Mouse (Mus musculus) embryonic facial prominence, embryonic 11.5 days (tissue): ENCODE results near the gene Sct. TPM values are rescaled to one million over a fixed set of nuclear protein-coding genes. Genes with fewer than 3 reads are reported as not detected.
A peak's percentile ranks its signal among the peaks of the same experiment; 100 is the strongest.

Experiments
- ATAC-seq: fragments of 200-750 bp; cut with Nextera tagmentation; replicated peaks from 2 replicates; pipeline ENCODE4 v1.8.0; 2017; ENCODE audit warnings: low read depth; ENCODE audit not compliant: insufficient number of reproducible peaks, low FRiP score, low TSS enrichment
- DNase-seq: peaks from one replicate; pipeline ENCODE4 v3.0.0-alpha.2; 2015; ENCODE audit warnings: low spot score
- H3K27ac ChIP-seq: fragments of 300-500 bp; sonication (generic); replicated peaks from 2 replicates; pipeline ENCODE4 v1.5.1; 2014; ENCODE audit warnings: mild to moderate bottlenecking, low read depth, low read length, control low read depth
- H3K27me3 ChIP-seq: fragments of 300-500 bp; sonication (generic); 2 replicates; pipeline ENCODE4 v1.6.1; 2014; ENCODE audit warnings: mild to moderate bottlenecking, low read length, moderate library complexity, mixed read lengths; ENCODE audit not compliant: control insufficient read depth, insufficient read depth
- H3K36me3 ChIP-seq: fragments of 300-500 bp; sonication (generic); replicated peaks from 2 replicates; pipeline ENCODE4 v1.6.1; 2014; ENCODE audit warnings: low read depth, mild to moderate bottlenecking, low read length, moderate library complexity, mixed read lengths; ENCODE audit not compliant: control insufficient read depth, insufficient read depth
- H3K4me1 ChIP-seq: fragments of 300-500 bp; sonication (generic); 2 replicates; pipeline ENCODE4 v1.6.1; 2014; ENCODE audit warnings: low read length, mixed read lengths; ENCODE audit not compliant: control insufficient read depth, insufficient read depth
- H3K4me2 ChIP-seq: fragments of 300-500 bp; sonication (generic); 2 replicates; pipeline ENCODE4 v1.6.1; 2014; ENCODE audit warnings: low read depth, mild to moderate bottlenecking, control low read depth, low read length, moderate library complexity
- H3K4me3 ChIP-seq: fragments of 300-500 bp; sonication (generic); 2 replicates; pipeline ENCODE4 v1.5.1; 2014; ENCODE audit warnings: low read depth, low read length, control low read depth
- H3K9ac ChIP-seq: fragments of 300-500 bp; sonication (generic); replicated peaks from 2 replicates; pipeline ENCODE4 v1.6.1; 2014; ENCODE audit warnings: mild to moderate bottlenecking, control low read depth, low read length
- H3K9me3 ChIP-seq: fragments of 300-500 bp; sonication (generic); replicated peaks from 2 replicates; pipeline ENCODE4 v1.6.1; 2016; ENCODE audit warnings: mild to moderate bottlenecking, low read length, inconsistent platforms, mixed read lengths; ENCODE audit not compliant: control insufficient read depth
- WGBS: fragments of 180-500 bp; shearing (Covaris S2); extraction: QIAGEN DNeasy Blood & Tissue Kit; methylation state at CpG from one replicate; pipeline ENCODE4 v1.1.7; 2014; 5-methylcytosine and 5-hydroxymethylcytosine counted together
- polyA plus RNA-seq: library from polyadenylated mRNA; unstranded; fragments of >200 nt; fragmentation: Nextera tagmentation; extraction: Ambion mirVana; gene quantifications from 2 replicates; pipeline ENCODE4 v1.2.1, GENCODE M21; 2014

The Sct gene
- polyA plus RNA-seq, 1 experiment from 2014 or later = 4.5 TPM

DNA sequence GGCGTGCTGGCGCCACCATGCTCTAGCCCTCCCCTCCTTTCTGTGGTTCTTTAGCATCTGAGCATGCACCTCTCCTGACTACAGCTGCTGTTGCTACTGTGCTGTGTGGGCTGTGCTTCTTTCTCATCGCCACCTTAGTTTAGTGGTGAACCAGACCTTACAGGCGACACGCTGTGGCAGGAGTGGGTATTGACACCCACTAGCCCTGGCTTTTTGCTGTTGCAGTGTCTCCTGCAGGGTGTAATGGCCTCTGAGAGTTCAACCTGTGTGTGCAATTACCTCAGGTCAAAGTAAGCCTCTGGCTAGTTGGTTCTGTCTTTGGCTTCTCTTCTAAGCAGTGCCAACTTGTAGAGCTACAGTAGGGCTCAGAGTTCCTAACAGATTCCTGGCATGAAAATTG lies 37.0 kb upstream of the Sct start:
- Histone ChIP-seq H3K9ac (no peak overlapping the region), H3K27me3 (no peaks in the 10 kb centered on the region), H3K4me3 (no peak overlapping the region), H3K4me1 (no peaks in the 10 kb centered on the region), H3K27ac (no peak overlapping the region), H3K36me3 (peaks cover 21% of the 10 kb centered on the region), H3K4me2 (no peak overlapping the region), H3K9me3 (no peaks in the 10 kb centered on the region)
- ATAC-seq (peak; percentile 44; the same call in 1 of the 2 replicates), DNase-seq (peak; percentile 49)
- WGBS = 81% methylated on average over 5 of the region's 5 CpGs

GRCm38 (mm10) chr7:141315076-141315475 lies 36.1 kb upstream of the Sct start:
- peaks cover 21% of the 10 kb centered on the region for H3K36me3 ChIP-seq
- no peak for ATAC-seq
- no peak overlapping the region for H3K4me2 ChIP-seq
- no peaks in the 10 kb centered on the region for H3K4me1 ChIP-seq
- 90% methylated on average over 8 of the region's 8 CpGs for WGBS
- H3K27ac ChIP-seq = no peak overlapping the region
- no peak overlapping the region for H3K4me3 ChIP-seq
- H3K9ac ChIP-seq = no peak overlapping the region
- no peaks in the 10 kb centered on the region for H3K27me3 ChIP-seq
- H3K9me3 ChIP-seq = no peaks in the 10 kb centered on the region
- no peak for DNase-seq

GRCm38 (mm10) chr7:141314416-141314815 lies 35.5 kb upstream of the Sct start:
- no peaks in the 10 kb centered on the region for H3K27me3 ChIP-seq
- H3K9me3 ChIP-seq = no peaks in the 10 kb centered on the region
- no peaks in the 10 kb centered on the region for H3K4me1 ChIP-seq
- peaks cover 21% of the 10 kb centered on the region for H3K36me3 ChIP-seq
- ATAC-seq (no peak), DNase-seq (no peak)
- no peak overlapping the region for H3K4me3 ChIP-seq
- no peak overlapping the region for H3K4me2 ChIP-seq
- no peak overlapping the region for H3K9ac ChIP-seq
- no peak overlapping the region for H3K27ac ChIP-seq
- 91% methylated on average over 2 of the region's 2 CpGs for WGBS

- Histone ChIP-seq H3K9me3 (no peaks in the 10 kb centered on the region), H3K4me2 (no peak overlapping the region), H3K36me3 (peaks cover 9% of the 10 kb centered on the region), H3K27me3 (no peaks in the 10 kb centered on the region), H3K27ac (no peak overlapping the region), H3K4me1 (no peaks in the 10 kb centered on the region), H3K9ac (no peak overlapping the region), H3K4me3 (no peak overlapping the region)
- ATAC-seq = no peak
- WGBS = 89% methylated on average over 4 of the region's 4 CpGs
- no peak for DNase-seq
Observed at GRCm38 (mm10) chr7:141304537-141304936, 25.6 kb upstream of the Sct start.

GRCm38 (mm10) chr7:141302702-141303268 lies 23.9 kb upstream of the Sct start:
- no peak for DNase-seq
- Histone ChIP-seq H3K27ac (no peak overlapping the region), H3K36me3 (peaks cover 9% of the 10 kb centered on the region)

GRCm38 (mm10) chr7:141301386-141301785 lies 22.5 kb upstream of the Sct start:
- Histone ChIP-seq H3K4me2 (no peak overlapping the region), H3K9me3 (no peaks in the 10 kb centered on the region), H3K9ac (no peak overlapping the region), H3K4me3 (no peak overlapping the region), H3K27ac (no peak overlapping the region), H3K4me1 (no peaks in the 10 kb centered on the region), H3K36me3 (peaks cover 5% of the 10 kb centered on the region), H3K27me3 (no peaks in the 10 kb centered on the region)
- 97% methylated on average over 9 of the region's 9 CpGs for WGBS
- DNase-seq = no peak
- no peak for ATAC-seq

More at GRCm38 (mm10) chr7:141302702-141303268, 23.9 kb upstream of the Sct start:
- H3K4me2 ChIP-seq = no peak overlapping the region
- ATAC-seq = no peak
- H3K4me3 ChIP-seq = no peak overlapping the region
- no peaks in the 10 kb centered on the region for H3K9me3 ChIP-seq
- WGBS = 72% methylated on average over 1 of the region's 1 CpGs
- H3K4me1 ChIP-seq = no peaks in the 10 kb centered on the region
- H3K27me3 ChIP-seq = no peaks in the 10 kb centered on the region
- H3K9ac ChIP-seq = no peak overlapping the region

DNA sequence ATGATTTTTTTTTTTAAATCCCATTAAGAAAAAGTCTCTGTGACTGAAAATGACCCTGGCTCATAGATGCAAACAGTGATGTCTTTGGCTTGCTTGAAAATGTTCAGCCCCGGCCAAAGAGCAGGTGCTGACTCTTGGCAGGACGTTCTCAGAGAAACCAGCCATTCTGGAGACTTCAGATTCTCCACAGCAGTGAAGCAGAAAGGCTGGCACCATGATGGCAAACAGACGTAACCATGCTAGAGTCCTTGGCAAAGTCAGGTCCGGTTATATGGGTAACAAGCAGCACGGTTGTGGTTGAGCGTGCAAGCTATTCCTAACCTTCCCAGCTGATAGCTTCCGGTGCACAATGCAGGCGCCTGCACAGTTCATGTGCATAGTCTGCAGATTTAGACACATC lies 20.2 kb upstream of the Sct start:
- DNase-seq (no peak), ATAC-seq (no peak)
- H3K27me3 ChIP-seq = peaks cover 13% of the 10 kb centered on the region
- H3K9ac ChIP-seq = no peak overlapping the region
- no peak overlapping the region for H3K27ac ChIP-seq
- H3K4me3 ChIP-seq = no peak overlapping the region
- H3K36me3 ChIP-seq = peaks cover 5% of the 10 kb centered on the region
- 0 out of 2 replicates have a peak, but pooled peaks cover under 1% of the 10 kb centered on the region for H3K4me1 ChIP-seq
- no peak overlapping the region for H3K4me2 ChIP-seq
- 90% methylated on average over 8 of the region's 8 CpGs for WGBS
- no peaks in the 10 kb centered on the region for H3K9me3 ChIP-seq

GRCm38 (mm10) chr7:141297926-141298650 lies 19.2 kb upstream of the Sct start:
- WGBS = 87% methylated on average over 3 of the region's 3 CpGs
- Histone ChIP-seq H3K27me3 (peaks cover 24% of the 10 kb centered on the region), H3K9me3 (no peaks in the 10 kb centered on the region), H3K27ac (no peak overlapping the region), H3K9ac (no peak overlapping the region), H3K4me2 (no peak overlapping the region), H3K36me3 (peaks cover 5% of the 10 kb centered on the region), H3K4me3 (no peak overlapping the region), H3K4me1 (peaks cover 6% of the 10 kb centered on the region; the same call in 1 of the 2 replicates)
- no peak for ATAC-seq
- DNase-seq = no peak
